Mouse (Mus musculus): ENCODE results near the gene Kin.

Kin gene

DNA sequence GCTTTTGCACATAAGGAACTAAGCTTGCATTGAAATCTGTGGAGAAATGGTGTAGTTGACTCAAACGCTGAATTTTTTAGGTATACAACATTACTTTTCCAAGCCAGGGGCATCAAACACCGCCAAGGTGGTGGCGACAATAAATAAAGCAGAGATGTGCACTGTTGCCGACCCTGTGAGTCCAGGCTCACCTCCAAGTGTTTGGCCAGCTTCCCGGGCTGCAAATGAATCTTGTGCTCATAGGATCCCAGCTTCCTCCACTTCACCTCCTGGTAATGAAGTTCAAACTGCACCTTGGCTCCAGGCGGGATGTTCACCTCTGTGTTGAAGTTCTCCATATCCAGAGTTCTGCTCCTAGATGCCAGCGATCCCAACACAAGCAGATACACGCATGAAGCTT is 38.9 kb downstream of the Kin start:
- DNase-seq = no peak

DNA sequence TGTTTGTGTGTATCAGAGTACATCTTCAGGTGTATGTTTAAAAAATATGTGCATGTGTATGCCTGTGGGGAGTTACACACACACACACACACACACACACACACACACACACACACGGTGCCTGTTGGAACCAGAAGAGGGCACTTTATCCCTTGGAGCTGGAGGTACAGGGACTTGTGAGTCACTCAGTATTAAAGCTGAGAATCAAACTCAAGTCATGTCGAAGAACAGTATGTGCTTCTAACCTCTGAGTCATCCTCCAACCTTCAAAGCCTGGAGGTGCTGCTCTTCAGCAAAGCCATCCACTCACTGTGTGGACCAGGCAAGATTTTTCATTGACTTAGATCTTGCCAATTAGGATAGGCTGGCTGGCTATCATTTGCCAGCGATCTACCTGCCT is 41.4 kb downstream of the Kin start:
- DNase-seq = no peak

DNA sequence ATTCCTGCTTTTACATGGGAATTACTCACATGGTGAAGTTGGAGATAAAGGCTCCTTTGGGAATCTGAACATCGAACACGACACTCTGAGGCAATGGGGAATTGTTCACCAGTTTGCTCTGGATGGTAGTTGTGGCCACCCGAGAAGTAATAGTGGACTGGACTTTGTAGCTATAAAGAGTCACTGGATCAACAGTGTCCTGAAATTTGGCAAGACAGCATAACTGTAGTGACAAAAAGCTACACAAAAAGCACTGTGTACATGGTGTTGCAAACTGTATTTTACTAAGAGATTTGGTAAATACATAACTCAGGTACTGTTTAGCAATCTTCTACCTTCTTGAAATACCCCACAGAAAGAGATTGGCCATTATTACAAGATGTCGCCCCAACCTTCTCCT is 45.7 kb downstream of the Kin start:
- no peak for DNase-seq

DNA sequence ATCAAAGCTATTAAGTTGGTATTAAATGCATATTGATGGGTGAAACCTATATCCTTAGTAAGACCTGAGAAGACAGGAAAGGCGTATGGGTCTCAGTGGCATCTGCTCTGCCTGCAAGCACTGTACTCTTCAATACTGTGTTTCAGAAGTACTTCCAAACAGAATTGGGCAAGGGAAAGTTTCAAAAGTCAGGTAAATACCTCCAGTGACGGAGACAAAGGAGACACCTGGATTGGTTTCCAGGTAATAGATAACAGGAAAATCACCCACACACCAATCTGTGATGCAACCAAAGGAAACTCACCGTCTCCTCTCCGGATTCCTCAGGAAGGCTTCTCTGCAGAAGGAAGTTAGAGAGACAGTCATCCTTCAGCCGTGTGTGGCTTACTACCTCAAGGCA is 47.1 kb downstream of the Kin start:
- no peak for DNase-seq

DNA sequence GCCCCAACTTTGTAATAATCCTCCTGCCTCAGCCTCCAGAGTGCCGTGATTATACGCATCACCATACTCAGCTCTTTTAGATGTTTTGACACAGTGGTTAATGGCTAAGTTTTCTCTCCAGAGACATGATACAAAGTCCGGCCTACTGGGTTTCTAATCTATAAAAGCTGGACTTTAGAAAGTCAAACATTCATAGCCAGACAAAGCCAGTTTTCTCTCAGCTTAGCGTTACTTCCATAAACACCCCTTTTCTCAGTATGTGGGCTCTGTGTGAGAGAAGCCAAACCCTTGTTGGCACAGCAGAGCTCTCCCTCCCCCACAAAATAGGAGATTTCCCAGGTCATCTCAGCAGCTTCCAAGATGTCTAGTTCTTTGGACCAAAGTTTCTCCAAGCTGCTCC is 48.2 kb downstream of the Kin start:
- DNase-seq = no peak

DNA sequence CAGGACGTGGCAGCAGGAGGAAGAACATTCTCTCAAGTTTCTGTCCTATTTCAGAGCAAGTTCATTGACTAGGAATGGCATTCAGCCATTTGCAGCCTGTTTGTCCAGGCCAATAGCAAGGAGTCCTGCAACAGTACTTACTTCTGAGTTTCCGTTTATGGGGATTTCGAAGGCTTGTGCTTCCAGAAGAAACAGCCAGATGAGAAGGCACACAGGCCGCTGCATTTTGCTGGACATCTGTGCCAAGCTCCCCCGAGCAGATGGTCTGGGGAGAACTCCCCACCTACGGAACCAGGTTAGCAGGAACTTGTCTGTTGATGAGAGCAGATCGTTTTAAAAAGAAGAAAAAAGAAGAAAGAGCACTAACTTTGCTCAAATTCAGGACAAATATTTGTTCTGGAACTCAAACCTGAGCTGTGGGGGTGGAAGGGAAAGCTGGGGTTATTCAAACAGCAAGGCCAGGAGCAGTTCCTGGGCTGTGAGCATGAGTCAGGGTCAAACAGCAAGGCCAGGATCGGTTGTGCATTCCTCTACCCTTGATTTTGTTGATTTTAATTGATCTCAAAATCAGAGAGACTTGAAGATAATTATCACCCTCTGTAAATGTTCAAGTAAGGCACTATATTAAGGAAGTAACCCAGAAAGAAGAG is 50.1 kb downstream of the Kin start:
- no peak for DNase-seq

DNA sequence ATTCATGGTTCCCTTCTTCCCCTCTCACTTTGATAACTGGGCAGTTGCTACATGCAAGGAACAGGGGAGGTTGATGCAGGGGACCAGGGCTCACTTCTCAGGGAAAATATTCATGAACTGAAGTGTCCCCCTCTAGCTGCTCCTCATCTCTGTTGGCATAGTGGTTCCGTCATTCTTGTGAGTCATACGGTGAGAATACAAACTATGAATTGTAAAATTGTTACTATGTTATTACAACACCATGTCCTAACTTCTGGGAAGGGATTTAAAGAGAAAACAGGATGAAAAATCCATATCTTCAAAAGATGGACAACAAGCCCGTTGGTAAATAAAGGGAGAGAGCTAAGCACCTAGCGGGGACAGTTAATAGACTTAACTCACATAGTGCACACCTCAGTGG is 50.9 kb downstream of the Kin start, which contains the start of gene Itih2:
Itih2 (minus strand) TSS at position 101 of the 400 bp plus-strand sequence.
- no peak for DNase-seq

DNA sequence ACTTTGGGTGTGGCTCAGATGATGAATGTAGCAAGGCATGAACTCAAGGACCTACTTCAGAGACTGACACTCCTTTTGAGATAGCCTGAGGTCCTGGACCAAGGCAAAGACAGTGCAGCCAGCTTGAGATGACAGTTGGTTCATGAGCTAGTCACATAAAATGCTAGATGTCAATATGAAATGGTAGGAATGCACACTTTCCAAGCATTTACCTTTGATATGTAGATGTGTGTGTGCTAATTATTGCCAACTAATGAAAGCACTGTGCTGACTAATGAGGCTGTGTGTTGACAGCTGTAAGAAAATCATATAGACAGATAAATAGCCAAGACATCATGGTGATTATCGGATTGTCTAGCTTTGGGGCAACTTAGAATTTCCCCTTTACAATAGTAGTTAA is 51.7 kb downstream of the Kin start:
- DNase-seq = no peak

DNA sequence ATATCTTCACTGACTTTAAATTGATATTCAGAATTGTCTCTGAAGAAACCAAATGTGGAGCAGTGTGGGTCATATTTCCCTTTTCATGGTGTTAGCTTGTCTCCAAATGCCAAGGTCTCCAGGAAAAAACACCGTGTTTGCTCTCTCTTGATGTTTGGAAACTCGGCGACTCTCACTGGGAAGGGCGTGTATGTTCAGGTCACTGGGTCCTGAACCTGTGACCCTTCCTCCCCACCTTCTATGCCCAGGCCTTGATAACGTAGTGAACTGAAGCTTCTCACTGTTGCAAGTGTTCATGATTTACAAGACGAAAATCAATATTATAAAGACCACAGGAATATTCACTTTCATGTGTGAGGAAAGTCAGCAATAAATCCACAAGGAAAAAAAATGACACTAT is 53.5 kb downstream of the Kin start:
- no peak for DNase-seq

DNA sequence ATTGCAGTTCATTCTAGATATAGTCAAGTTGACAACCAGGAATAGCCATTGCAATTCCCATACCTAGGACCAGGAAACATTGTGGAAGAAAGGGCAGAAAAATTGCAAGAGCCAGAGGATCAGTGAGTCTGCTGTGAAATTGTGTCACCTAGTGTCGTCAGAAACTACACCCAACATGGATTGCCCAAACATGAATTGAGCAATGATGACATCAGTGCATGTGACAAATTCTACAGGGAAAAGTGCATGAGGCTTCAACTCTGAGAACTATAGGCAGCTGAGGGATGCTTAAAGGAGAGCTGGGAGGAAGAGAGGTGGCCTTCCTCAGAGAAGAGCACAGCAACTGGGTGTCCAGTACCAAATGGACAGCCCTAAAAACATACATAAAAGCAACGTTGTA is 56.9 kb downstream of the Kin start:
- DNase-seq = no peak

DNA sequence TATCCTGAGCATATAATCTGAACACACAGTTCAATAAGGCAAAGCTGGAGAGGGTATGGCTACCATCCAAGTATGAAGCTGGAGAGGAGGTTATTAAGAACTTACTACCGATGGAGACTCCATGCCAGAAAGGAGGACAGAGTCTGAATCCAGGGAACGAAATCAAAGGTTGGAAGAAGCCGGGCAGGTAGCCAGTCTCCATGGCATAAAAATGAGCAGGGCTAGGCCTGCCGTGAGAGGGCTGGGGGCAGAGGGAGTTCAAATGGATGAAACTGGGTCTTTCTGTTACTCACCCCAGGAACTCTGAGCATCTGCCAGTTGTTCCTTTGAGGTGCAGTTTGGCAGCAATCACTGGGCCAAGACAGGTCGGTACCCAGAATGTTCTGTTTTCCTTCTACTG is 60.1 kb downstream of the Kin start:
- DNase-seq = no peak
